Mouse (Mus musculus) left cerebral cortex, postnatal 4 days (tissue): ENCODE data around the gene Gm36028. TPM values are rescaled to one million over a fixed set of nuclear protein-coding genes. Genes with fewer than 3 reads are reported as not detected.
A peak's percentile ranks its signal among the peaks of the same experiment; 100 is the strongest.

Experiments used
- DNase-seq: peaks from one replicate; pipeline ENCODE4 v3.0.0-alpha.2; 2022
- intact Hi-C: fragments of 180-260 bp; cut with DNase I; formaldehyde crosslinking; loops from one replicate; pipeline ENCODE4 v1.15.1; 2025
- total RNA-seq, 2 experiments: library from RNA; stranded (reverse); gene quantifications; 2 replicates each; pipeline ENCODE4 v1.2.3; 2021

Gene Gm36028
- total RNA-seq, 2 experiments from 2014 or later: not detected

- intact Hi-C loops: loop anchor here (5.0 kb wide), 1 partner anchor 130 kb away; no protein-coding TSS in a partner anchor
- peak; percentile 24 for DNase-seq
Observed at GRCm38 (mm10) chr16:37812474-37812886, 48.5 kb downstream of the Gm36028 start.

- no peak for DNase-seq
- intact Hi-C loops: loop anchor here (5.0 kb wide), 1 partner anchor 130 kb away; no protein-coding TSS in a partner anchor
Observed at GRCm38 (mm10) chr16:37811874-37812273, 49.1 kb downstream of the Gm36028 start.

GRCm38 (mm10) chr16:37809623-37809992, 51.3 kb downstream of the Gm36028 start:
- peak; percentile 48 for DNase-seq
- intact Hi-C loops: loop anchor here (10.0 kb wide), 1 partner anchor 705 kb away; no protein-coding TSS in a partner anchor

GRCm38 (mm10) chr16:37808866-37809622, 51.9 kb downstream of the Gm36028 start:
- intact Hi-C loops: loop anchor here (10.0 kb wide), 1 partner anchor 704 kb away; no protein-coding TSS in a partner anchor
- peak; percentile 21 for DNase-seq

- intact Hi-C loops: loop anchor here (10.0 kb wide), 1 partner anchor 702 kb away; no protein-coding TSS in a partner anchor
Observed at GRCm38 (mm10) chr16:37807269-37807668, 53.7 kb downstream of the Gm36028 start.

GRCm38 (mm10) chr16:37805746-37806495, 55.0 kb downstream of the Gm36028 start:
- no peak for DNase-seq

More at GRCm38 (mm10) chr16:37807269-37807668, 53.7 kb downstream of the Gm36028 start:
- no peak for DNase-seq

GRCm38 (mm10) chr16:37803387-37803950, 57.5 kb downstream of the Gm36028 start:
- intact Hi-C loops: loop anchor here (10.0 kb wide), 1 partner anchor 699 kb away; no protein-coding TSS in a partner anchor
- no peak for DNase-seq

More at GRCm38 (mm10) chr16:37805746-37806495, 55.0 kb downstream of the Gm36028 start:
- intact Hi-C loops: loop anchor here (10.0 kb wide), 1 partner anchor 701 kb away; no protein-coding TSS in a partner anchor

- intact Hi-C loops: loop anchor here (10.0 kb wide), 1 partner anchor 698 kb away; no protein-coding TSS in a partner anchor
- no peak for DNase-seq
Observed at GRCm38 (mm10) chr16:37802686-37803295, 58.2 kb downstream of the Gm36028 start.

GRCm38 (mm10) chr16:37801097-37801496, 59.8 kb downstream of the Gm36028 start:
- intact Hi-C loops: loop anchor here (10.0 kb wide), 1 partner anchor 696 kb away; no protein-coding TSS in a partner anchor
- no peak for DNase-seq

Other genes starting within 250 kb of the Gm36028 start
- 10 to 100 TPM; 64.8 to 76.0 TPM for gene Ndufb4, start 206.7 kb downstream of the Gm36028 start, total RNA-seq
- gene Fstl1, start 84.3 kb downstream of the Gm36028 start, total RNA-seq: 10 to 100 TPM; 66.2 to 75.2 TPM
- 10 to 100 TPM; 94.4 to 98.1 TPM for gene Lrrc58, start 7.2 kb upstream of the Gm36028 start, total RNA-seq
- 1 to 10 TPM; 2.2 to 2.6 TPM for gene Gpr156, start 55.4 kb upstream of the Gm36028 start, total RNA-seq
- gene Gsk3b, start 227.9 kb upstream of the Gm36028 start, total RNA-seq: 100 to 1,000 TPM; 267 to 269 TPM